Mouse (Mus musculus) embryonic facial prominence, embryonic 13.5 days (tissue): ENCODE measurements around the gene Rpl32. TPM values are rescaled to one million over a fixed set of nuclear protein-coding genes. Genes with fewer than 3 reads are reported as not detected.
A peak's percentile ranks its signal among the peaks of the same experiment; 100 is the strongest.
"Not testable (repeated sequence)": the region's sequence is repeated elsewhere in the genome, so short reads cannot be mapped to it uniquely, and the experiment has no call there.

Experiments
- ATAC-seq: fragments of 200-750 bp; cut with Nextera tagmentation; 2 replicates; pipeline ENCODE4 v1.8.0; 2017; ENCODE audit warnings: low read depth; ENCODE audit not compliant: insufficient number of reproducible peaks, insufficient read depth, low FRiP score, low TSS enrichment
- H3K27ac ChIP-seq: fragments of 300-500 bp; sonication (generic); 2 replicates; pipeline ENCODE4 v1.5.1; 2015; ENCODE audit warnings: moderate library complexity, mild to moderate bottlenecking, inconsistent platforms
- H3K27me3 ChIP-seq: fragments of 300-500 bp; sonication (generic); 2 replicates; pipeline ENCODE4 v1.6.1; 2015; ENCODE audit warnings: mild to moderate bottlenecking, inconsistent platforms
- H3K36me3 ChIP-seq: fragments of 300-500 bp; sonication (generic); 2 replicates; pipeline ENCODE4 v1.6.1; 2015; ENCODE audit warnings: mild to moderate bottlenecking, inconsistent platforms
- H3K4me1 ChIP-seq: fragments of 300-500 bp; sonication (generic); 2 replicates; pipeline ENCODE4 v1.6.1; 2015; ENCODE audit warnings: inconsistent platforms
- H3K4me2 ChIP-seq: fragments of 300-500 bp; sonication (generic); 2 replicates; pipeline ENCODE4 v1.6.1; 2015; ENCODE audit warnings: moderate library complexity, mild to moderate bottlenecking, inconsistent platforms
- H3K4me3 ChIP-seq: fragments of 300-500 bp; sonication (generic); 2 replicates; pipeline ENCODE4 v1.5.1; 2015; ENCODE audit warnings: mild to moderate bottlenecking, inconsistent platforms
- H3K9ac ChIP-seq: fragments of 300-500 bp; sonication (generic); 2 replicates; pipeline ENCODE4 v1.6.1; 2015; ENCODE audit warnings: mild to moderate bottlenecking, inconsistent platforms
- H3K9me3 ChIP-seq: fragments of 300-500 bp; sonication (generic); 2 replicates; pipeline ENCODE4 v1.6.1; 2016; ENCODE audit warnings: inconsistent platforms
- whole genome bisulfite sequencing: fragments of 180-500 bp; shearing (Covaris S2); methylation state at CpG from one replicate; pipeline ENCODE4 v1.1.7; 2015; ENCODE audit warnings: mixed read lengths; 5-methylcytosine and 5-hydroxymethylcytosine counted together
- polyA plus RNA-seq: library from polyadenylated mRNA; unstranded; fragments of >200 nt; fragmentation: Nextera tagmentation; extraction: Ambion mirVana; gene quantifications from 2 replicates; pipeline ENCODE4 v1.2.1, GENCODE M21; 2015

Rpl32 gene
- polyA plus RNA-seq, 1 experiment from 2014 or later, result 2,526 TPM

DNA sequence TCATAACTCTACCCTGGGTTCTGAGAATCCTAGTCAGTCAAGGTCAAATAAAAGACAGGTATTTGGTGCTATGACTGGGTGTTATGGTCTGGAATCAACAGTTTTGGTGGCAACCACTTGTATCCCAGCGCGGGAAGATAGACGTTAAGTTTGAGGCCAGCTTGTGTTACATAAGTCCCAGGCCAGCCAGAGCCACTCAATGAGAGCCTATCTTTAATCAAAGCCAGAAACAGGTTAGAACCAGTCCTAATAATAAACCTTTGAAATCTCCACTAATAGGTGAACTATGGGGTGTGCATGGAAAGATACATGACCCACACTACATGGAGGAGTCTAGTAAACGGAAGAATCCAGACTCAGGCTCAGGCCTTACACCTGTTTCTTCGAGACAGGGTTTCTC is 30.2 kb upstream of the Rpl32 start:
- no peaks in the 10 kb centered on the region for H3K27me3 ChIP-seq
- no peak for ATAC-seq
- no peak overlapping the region for H3K27ac ChIP-seq
- no peak overlapping the region for H3K9ac ChIP-seq
- peaks cover 9% of the 10 kb centered on the region; the same call in 1 of the 2 replicates for H3K4me1 ChIP-seq
- H3K9me3 ChIP-seq, result no peaks in the 10 kb centered on the region
- H3K4me2 ChIP-seq, result peak overlapping the region; percentile 64
- H3K36me3 ChIP-seq, result peaks cover 23% of the 10 kb centered on the region
- H3K4me3 ChIP-seq, result peak overlapping the region; percentile 36
- 54% methylated on average over 5 of the region's 5 CpGs for WGBS

GRCm38 (mm10) chr6:115838161-115838597 is 29.6 kb upstream of the Rpl32 start, which contains the start of gene Efcab12:
Gene Efcab12, minus strand, starts transcription at chr6:115838412.
- Histone ChIP-seq H3K9me3 (no peaks in the 10 kb centered on the region), H3K4me2 (peak within 1 kb of the TSS; percentile 64), H3K36me3 (peaks cover 18% of the 10 kb centered on the region), H3K9ac (peak within 1 kb of the TSS; percentile 57), H3K4me1 (peaks cover 9% of the 10 kb centered on the region; the same call in 1 of the 2 replicates), H3K27ac (no peak within 1 kb of the TSS), H3K4me3 (peak within 1 kb of the TSS; percentile 36), H3K27me3 (no peaks in the 10 kb centered on the region)
- peak; percentile 79 for ATAC-seq
- WGBS, result 2% methylated on average over 19 of the region's 19 CpGs

- Histone ChIP-seq H3K4me1 (peaks cover 9% of the 10 kb centered on the region; the same call in 1 of the 2 replicates), H3K36me3 (no peaks in the 10 kb centered on the region), H3K27ac (no peak overlapping the region), H3K4me2 (no peak overlapping the region), H3K9ac (no peak overlapping the region), H3K4me3 (no peak overlapping the region), H3K27me3 (no peaks in the 10 kb centered on the region), H3K9me3 (no peaks in the 10 kb centered on the region)
- no peak for ATAC-seq
Observed at GRCm38 (mm10) chr6:115833861-115834260, 25.3 kb upstream of the Rpl32 start.

GRCm38 (mm10) chr6:115832152-115832850 is 23.8 kb upstream of the Rpl32 start:
- no peaks in the 10 kb centered on the region for H3K4me1 ChIP-seq
- WGBS, result 90% methylated on average over 2 of the region's 2 CpGs
- H3K4me3 ChIP-seq, result no peak overlapping the region
- H3K4me2 ChIP-seq, result no peak overlapping the region
- no peaks in the 10 kb centered on the region for H3K36me3 ChIP-seq
- no peak overlapping the region for H3K27ac ChIP-seq
- H3K9me3 ChIP-seq, result no peaks in the 10 kb centered on the region
- no peak overlapping the region for H3K9ac ChIP-seq
- ATAC-seq, result no peak
- H3K27me3 ChIP-seq, result no peaks in the 10 kb centered on the region

DNA sequence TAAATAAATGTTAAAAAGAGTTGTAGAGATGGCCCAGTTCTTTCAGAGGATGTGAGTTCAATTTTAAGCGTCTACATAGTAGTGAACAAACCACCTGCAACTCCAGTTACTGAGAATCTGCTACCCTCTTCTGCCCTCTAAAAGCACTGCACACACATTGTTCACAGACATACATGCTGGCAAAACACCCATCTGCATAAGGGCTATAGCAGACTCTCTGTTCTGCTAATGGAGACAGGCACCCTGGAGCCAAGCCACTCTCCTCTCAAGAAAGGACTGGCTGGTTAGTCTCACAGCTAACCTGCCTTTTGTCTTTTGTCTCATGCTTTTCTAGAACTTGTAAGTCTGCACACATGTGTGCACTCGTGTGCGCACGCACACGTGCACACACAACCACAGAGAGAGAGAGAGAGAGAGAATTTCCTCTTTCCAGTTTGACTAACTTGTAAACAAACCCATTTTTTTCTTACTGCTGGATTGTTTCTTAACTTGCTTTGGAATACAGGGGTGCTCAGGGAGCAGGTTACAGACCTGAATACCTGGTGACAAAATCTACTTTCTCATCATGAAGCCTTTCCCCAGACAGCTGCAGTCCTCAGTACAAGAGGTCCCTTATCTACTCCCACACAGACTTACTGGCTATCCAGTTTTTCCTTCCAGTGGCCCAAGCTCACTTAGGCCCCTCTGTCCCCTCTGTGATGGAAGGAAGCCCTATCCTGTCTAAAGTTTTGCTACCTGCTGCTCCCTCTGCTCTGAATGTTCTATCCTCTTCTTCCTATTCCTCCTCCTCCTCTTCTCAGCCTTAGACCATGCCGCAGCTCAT is 22.4 kb upstream of the Rpl32 start:
- H3K9me3 ChIP-seq, result no peaks in the 10 kb centered on the region
- no peak overlapping the region for H3K27ac ChIP-seq
- no peak overlapping the region for H3K4me3 ChIP-seq
- 81% methylated on average over 6 of the region's 6 CpGs for WGBS
- no peak overlapping the region for H3K9ac ChIP-seq
- H3K36me3 ChIP-seq, result no peaks in the 10 kb centered on the region
- no peaks in the 10 kb centered on the region for H3K27me3 ChIP-seq
- H3K4me2 ChIP-seq, result no peak overlapping the region
- no peaks in the 10 kb centered on the region for H3K4me1 ChIP-seq
- ATAC-seq, result no peak

DNA sequence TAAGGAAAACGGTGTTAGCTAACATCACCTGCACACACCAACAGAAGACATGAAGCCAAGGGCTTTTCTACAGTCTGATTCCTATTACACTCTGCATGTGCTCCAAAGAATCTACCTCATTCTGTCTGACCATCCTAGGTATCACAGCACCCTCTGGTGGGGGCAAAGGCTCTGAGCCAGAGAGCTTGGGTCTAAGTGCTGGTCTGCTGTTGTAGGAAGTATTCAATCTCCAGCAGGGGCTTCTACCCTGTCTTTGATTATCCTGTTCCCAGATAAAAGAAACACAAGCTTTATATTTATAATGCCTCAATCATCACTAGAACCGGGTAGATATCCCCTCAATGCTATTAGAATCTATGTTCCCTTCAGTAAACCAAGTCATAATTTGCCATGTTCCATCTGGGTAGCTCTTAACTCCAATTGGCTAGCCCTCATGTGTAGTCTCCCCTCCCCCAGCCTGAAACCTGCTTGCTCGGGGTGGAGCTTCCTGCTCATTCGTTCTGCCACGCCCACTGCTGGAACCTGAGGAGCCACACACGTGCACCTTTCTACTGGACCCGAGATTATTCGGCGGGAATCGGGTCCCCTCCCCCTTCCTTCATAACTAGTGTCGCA is 15.4 kb upstream of the Rpl32 start:
- H3K4me1 ChIP-seq, H3K9ac ChIP-seq, H3K27me3 ChIP-seq, H3K27ac ChIP-seq, H3K36me3 ChIP-seq, H3K9me3 ChIP-seq: not testable (repeated sequence)
- ATAC-seq, result peak; percentile 85
- peak overlapping the region; percentile 23; the same call in 1 of the 2 replicates for H3K4me3 ChIP-seq
- 3% methylated on average over 5 of the region's 11 CpGs for WGBS
- peak overlapping the region; percentile 49 for H3K4me2 ChIP-seq

DNA sequence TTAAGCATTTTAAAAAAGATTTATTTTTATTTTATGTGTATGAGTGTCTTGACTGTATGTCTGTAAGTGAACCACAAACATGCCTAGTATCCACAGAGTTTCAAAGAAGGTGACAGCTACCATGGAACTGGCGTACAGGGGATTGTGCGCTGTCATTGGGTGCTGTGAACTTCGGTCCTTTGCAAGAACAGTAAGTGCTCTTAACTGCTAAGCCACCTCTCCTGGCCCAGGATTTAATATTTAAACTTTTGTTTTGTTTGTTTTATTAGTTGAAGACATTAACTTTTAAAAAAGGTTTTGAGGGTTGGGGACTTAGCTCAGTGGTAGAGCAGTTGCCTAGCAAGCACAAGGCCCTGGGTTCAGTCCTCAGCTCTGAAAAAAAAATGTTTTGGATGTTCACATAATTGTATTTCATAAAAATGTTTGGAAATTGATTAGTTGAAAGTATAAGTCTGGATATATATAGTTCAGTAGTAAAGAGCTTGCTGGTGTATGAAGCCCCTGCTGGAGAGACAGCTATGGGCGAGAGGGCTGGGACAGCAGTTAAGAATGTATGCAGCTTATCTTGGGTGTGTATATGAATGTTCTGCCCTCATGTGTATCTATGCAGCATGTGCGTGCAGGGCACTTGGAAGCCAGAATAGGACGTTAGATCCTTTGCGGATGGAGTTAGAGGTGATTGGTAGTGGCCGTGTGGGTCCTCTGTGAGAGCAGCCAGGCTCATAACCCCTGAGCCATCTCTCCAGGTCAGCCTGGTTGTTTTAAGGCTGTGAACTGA is 12.9 kb upstream of the Rpl32 start:
- Histone ChIP-seq H3K36me3 (no peaks in the 10 kb centered on the region), H3K27me3 (no peaks in the 10 kb centered on the region)
- ATAC-seq, result no peak

GRCm38 (mm10) chr6:115818129-115818528 is 9.6 kb upstream of the Rpl32 start:
- WGBS, result 68% methylated on average over 2 of the region's 2 CpGs
- ATAC-seq, result no peak
- no peak overlapping the region for H3K4me2 ChIP-seq

More for the DNA sequence above, 12.9 kb upstream of the Rpl32 start:
- H3K27ac ChIP-seq, result no peak overlapping the region
- no peak overlapping the region for H3K9ac ChIP-seq
- no peak overlapping the region for H3K4me2 ChIP-seq
- 0 out of 2 replicates have a peak, but pooled peaks cover 5% of the 10 kb centered on the region for H3K4me1 ChIP-seq
- H3K4me3 ChIP-seq, result no peak overlapping the region
- WGBS, result 87% methylated on average over 8 of the region's 8 CpGs
- H3K9me3 ChIP-seq, result no peaks in the 10 kb centered on the region

DNA sequence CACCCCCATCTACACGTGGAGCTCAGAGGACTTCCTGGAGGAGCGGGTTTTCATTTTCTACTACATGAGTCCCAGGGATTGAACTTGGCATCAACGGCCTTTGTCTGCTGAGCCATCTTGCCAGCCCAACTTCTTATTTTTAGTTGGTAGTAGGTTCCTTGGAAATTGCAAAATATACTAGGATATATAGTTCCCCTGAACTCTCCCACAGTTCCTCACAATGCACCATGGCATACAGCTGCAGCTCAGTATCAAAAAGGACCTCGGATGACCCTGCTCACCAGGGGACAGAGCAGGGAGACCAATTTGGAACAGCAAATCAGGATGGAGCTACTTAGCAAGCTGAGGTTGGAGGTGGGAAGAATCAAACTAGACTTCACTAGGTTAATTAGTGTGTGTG is 6.5 kb upstream of the Rpl32 start:
- Histone ChIP-seq H3K4me3 (no peak overlapping the region), H3K27me3 (no peaks in the 10 kb centered on the region), H3K9me3 (no peaks in the 10 kb centered on the region), H3K4me1 (no peaks in the 10 kb centered on the region), H3K36me3 (no peaks in the 10 kb centered on the region), H3K4me2 (no peak overlapping the region), H3K9ac (no peak overlapping the region), H3K27ac (no peak overlapping the region)
- WGBS, result 73% methylated on average over 4 of the region's 4 CpGs
- no peak for ATAC-seq

More at GRCm38 (mm10) chr6:115818129-115818528, 9.6 kb upstream of the Rpl32 start:
- no peak overlapping the region for H3K4me3 ChIP-seq
- H3K36me3 ChIP-seq, result no peaks in the 10 kb centered on the region
- no peaks in the 10 kb centered on the region for H3K4me1 ChIP-seq
- no peak overlapping the region for H3K27ac ChIP-seq
- H3K27me3 ChIP-seq, result no peaks in the 10 kb centered on the region
- no peaks in the 10 kb centered on the region for H3K9me3 ChIP-seq
- H3K9ac ChIP-seq, result no peak overlapping the region

DNA sequence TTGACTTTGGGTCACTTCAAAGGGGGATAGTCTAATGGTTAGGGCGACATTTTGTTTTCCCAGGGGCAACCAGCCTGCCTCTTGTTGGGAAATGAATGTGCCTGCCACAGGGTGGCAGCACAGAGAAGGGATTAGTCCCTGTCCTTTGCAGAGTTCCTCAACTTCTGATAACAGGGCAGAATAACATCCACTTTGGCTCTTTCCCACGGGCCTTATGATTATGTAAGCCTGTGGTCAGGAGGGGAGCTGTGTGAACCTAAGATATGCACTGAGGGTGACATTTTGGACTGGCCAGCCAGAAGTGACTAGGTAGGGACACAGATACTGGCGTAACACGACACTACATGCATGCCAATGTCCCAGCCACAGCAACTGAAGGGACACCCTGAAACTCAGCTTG is 5.6 kb upstream of the Rpl32 start:
- no peaks in the 10 kb centered on the region for H3K4me1 ChIP-seq
- 0 out of 2 replicates have a peak, but pooled peaks have one; percentile 7 for ATAC-seq
- no peak overlapping the region for H3K4me2 ChIP-seq
- H3K36me3 ChIP-seq, result no peaks in the 10 kb centered on the region
- no peak overlapping the region for H3K9ac ChIP-seq
- H3K9me3 ChIP-seq, result no peaks in the 10 kb centered on the region
- no peak overlapping the region for H3K4me3 ChIP-seq
- H3K27ac ChIP-seq, result no peak overlapping the region
- WGBS, result 42% methylated on average over 4 of the region's 4 CpGs
- no peaks in the 10 kb centered on the region for H3K27me3 ChIP-seq

DNA sequence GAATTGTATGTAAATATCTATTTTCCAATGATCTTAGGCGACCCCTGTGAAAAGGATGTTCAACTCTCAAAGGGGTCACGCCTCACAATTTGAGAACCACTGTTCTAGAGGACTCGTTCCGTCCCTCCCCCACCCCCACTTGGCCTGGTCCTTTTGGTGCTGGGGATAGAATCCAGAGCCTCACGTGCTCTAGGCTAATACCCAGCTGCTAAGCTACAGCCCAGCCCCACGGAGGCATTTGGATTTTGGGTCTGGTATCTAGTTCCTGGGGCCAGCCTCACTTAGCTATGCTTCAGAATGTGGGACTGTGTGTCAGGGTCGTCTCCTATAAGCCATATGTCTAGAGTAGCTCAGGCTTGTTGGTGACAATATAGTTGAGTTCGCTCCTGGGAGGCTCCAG is 3.1 kb upstream of the Rpl32 start:
- H3K4me1 ChIP-seq, result peaks cover 9% of the 10 kb centered on the region
- peaks cover 8% of the 10 kb centered on the region for H3K36me3 ChIP-seq
- 69% methylated on average over 8 of the region's 8 CpGs for WGBS
- H3K27ac ChIP-seq, result no peak overlapping the region
- H3K4me2 ChIP-seq, result no peak overlapping the region
- H3K27me3 ChIP-seq, result no peaks in the 10 kb centered on the region
- ATAC-seq, result no peak
- H3K9ac ChIP-seq, result peak overlapping the region; percentile 12; the same call in 1 of the 2 replicates
- H3K4me3 ChIP-seq, result no peak overlapping the region
- H3K9me3 ChIP-seq, result no peaks in the 10 kb centered on the region
